Mouse (Mus musculus): ENCODE data around the gene Slc4a8.
"Not testable (repeated sequence)": the region's sequence is repeated elsewhere in the genome, so short reads cannot be mapped to it uniquely, and the experiment has no call there.

Slc4a8 gene

DNA sequence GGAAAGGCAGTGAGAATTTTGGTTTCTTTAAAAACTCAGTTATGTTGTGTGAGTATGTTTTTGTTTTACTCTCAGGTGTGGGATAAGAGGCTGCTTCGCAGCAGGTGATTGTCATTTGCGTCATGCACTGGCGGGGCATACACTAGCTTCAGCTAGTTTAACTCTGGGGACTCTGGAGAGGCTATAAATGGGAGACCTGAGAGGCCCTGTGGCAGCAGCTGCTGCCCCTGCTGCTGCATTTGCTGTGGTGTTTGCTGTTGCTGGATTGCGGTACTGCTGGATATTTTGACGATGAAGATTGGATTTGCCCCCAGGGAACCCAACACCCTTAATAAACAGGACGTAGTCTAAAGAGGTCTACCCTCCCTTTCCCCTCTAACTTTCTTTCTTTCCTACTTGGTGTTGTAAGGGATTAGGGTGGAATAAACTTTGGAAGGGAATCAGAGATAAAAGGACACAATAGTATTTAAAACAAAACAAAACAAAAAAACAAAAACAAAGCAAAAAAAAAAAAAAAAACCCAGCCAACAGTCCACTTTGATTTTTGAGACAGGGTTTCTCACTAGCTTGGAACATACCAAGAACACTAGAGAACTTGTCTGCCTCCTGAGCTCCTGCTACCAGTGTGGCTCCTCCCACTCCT is 14.9 kb upstream of the Slc4a8 start:
- DNase-seq, result no peak

DNA sequence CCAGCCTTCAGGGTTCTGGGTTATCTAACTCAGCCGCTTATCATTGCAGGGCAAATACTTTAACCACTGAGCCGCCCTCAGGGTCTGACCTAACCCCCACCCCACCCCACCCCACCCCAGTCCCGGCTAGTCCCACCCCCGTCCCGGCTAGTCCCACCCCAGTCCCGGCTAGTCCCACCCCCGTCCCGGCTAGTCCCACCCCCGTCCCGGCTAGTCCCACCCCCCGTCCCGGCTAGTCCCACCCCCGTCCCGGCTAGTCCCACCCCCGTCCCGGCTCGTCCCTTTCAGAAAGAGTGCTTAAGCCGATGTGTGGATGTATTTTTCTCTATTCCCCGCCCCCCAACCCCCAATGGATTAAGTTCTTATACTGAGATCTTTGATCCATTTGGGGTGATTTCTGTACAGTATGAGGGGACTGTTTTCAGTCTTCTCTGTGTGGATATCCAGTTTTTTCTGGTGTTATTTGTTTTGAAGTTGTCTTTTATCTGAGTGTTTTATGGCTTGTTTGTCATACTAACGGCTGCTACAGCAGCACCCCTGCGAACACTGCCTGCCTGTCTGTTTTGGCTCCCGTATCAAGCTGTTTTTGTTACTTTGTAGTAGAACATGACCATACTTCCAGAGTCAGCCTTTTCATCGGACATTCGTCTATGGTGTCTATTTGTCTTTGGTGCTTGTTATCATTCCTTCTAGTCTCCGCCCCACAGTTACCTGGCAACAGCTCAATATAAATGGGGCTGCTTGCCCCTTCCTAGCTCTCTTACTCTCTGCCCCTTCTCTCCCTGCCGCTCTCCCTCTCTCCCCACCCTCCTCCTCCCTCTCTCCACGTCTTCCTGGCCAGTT is 14.2 kb upstream of the Slc4a8 start:
- DNase-seq, result no peak

DNA sequence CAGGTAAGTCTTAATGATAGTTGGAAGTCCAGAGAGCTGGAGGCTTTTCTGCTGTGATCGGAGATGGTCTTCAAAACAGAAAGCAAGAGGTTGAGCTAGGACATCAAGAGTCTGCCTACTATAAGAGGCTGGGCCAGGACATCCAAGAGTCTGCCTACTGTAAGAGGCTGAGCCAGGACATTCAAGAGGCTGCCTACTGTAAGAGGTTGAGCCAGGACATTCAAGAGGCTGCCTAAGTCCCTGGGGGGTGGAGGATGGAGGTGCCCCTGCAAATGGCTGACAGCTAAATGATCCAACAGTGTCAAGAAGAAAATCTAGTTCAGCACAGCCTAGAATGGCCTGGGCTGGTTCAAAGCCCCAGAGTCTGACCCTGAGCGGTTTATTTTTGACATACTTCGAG is 13.0 kb upstream of the Slc4a8 start:
- no peak for DNase-seq

DNA sequence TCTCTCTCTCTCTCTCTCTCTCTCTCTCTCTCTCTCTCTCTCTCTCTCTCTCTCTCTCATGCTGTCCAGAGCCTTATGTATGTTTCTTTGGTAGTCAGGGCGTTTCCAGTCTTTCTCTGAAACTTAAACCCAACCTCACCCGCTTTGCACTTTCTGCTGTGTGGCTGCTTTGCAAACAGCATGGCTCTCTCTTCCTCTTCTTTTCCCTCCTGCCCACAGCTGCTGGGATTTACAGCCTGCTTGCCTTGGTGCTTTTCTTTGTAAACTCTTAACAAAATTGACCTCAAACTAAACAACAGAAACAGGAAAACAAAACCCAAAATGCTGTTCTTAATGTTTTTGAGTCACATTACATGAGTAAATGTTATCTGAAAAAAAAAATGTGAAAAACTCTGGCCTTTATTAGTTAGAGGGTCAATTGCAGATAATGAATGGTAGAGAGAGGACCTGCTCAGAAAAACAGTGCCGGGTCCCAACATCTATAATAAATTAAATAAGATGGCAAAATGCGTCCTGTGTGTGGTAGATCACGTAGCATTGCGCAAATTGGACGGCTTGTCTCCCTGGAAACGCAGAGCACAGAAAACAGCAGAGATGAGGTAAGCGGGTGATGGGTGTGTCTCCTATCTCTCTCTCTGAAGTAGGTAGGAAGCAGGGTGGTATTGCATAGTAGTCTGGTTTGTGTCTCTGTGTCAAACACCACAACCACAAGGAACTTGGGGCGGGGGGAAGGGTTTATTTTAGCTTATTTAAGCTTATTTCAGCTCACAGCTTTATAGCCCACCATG is 11.6 kb upstream of the Slc4a8 start:
- no peak for DNase-seq

DNA sequence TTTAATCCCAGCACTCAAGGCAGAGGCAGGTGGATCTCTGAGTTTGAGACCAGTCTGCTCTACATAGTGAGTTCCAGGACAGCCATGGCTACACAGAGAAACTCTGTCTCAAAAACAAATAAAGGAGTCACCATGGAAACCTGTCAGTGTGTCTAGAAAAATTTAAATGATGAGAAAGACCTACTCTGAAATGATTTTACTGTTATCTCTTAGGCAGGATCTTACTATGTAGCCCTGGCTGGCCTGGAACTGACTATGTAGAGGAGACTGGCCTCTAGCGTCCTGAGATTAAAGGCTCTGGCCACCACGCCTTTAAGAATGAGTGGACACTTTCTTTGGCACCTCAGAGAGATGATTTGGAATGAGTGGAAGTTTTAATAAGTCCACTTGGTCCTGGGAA is 9.1 kb upstream of the Slc4a8 start:
- DNase-seq, result no peak

DNA sequence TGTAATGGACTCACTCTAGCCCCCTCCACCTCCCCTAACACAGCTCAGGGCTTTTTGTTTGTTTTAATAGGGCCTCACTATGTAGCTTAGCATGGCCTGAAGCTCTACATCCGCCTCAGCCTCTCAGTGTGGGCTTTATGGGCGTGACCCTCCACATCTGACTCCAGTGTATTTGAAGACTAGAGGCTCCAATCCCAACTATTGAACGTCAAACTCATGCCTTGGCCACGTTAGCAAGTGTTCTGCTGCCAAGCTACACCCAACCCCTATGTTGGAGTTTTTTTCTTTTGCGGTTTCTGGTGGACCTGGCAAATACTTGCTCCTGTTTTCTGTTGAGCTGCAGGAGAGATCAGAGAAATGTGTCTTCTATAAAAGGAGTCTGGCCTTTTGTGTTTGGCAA is 8.5 kb upstream of the Slc4a8 start:
- no peak for DNase-seq

DNA sequence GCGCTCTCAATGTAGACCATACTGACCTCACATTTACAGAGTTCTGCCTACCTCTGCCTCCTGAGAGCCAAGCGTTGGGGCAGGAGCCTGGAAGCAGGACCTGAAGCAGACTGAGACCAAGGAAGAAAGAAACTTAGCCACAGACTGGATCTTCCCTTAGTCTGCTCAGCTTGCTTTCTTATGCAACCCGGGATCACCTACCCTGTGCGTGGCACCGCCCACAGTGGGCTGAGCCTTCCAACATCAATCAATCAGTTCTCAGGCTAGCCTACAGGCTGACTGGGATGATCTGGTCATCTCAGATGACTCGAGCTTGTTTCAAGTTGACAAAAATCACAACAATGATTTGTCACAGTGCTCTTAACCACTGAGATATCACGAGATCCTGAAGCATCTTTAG is 7.5 kb upstream of the Slc4a8 start:
- no peak for DNase-seq

DNA sequence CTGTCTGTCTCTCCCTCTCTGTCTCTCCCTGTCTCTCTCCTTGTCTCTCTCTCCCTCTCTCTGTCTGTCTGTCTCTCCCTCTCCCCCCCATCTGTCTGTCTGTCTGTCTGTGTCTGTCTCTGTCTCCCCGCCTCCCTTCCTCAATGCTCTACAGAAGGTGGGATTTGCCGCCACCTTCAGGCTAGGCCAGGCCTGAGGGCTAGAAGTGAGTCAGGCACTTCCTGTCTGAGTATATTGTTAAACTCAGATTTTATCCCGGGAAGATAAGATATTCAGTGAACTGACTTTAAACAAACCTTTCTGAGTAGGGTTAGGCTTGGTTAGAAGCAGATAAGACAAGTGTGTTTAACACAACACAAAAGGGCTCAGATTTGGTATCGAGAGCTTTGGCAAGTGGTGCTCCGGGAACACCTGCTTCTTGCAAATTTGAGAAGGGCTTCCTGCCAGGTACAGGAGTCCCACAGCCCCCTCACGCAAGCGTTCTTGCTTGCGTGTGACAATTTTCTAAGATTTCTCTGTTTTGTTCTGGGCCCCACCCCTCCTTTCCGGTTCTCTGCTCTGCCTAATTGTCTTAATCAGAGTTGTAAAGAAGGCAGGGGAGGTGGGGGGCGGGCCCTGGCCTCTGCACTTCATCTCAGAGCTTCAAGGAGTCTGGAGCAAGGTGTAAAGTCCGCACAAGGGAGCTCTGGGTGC is 6.6 kb upstream of the Slc4a8 start:
- peak; percentile 59 to 69 for DNase-seq

DNA sequence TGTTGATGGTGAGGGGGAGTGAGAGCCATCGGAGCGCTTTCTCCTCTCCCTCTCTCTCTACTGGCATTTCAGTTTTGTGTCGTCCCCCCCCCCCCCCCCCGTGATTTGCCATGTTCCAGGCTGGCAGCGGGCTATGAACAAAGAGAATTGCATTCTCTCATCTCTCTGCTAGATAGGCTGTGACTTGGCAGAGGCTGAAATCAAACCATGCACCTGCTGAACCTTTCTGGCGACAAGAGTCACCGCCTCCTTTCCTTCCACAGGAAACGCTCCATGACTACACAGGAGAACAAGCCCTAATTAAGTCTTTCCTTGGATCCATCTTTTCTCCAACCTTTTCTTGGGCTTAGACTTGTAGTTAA is 6.1 kb upstream of the Slc4a8 start:
- DNase-seq, result no peak

DNA sequence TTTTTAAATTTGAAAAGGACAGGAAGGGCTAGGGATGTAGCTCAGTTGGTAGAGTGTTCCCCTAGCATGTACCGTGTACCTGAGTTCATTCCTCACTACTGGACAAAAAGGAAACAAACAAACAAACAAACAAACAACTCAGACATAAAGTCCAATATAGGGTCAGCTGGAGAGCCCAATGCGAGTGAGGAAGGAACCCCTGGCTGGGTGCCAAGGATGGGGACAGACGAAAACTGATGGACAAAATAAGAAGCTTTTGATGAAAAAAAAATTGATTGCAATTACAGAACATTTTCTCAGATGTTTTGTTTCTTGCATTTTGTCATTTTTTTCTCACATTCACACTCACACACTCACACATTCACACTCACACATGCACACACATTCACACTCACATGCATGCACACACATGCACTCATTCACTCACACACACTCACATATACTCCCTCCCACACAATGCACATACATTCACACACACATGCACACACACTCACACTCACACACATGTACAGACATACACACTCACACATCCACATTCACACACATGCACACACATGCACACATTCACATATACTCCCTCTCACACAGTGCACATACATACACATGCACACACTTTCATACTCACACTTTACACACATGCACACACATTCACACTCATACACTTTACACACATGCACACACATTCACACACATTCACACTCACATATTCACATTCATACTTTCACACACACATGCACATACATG is 5.5 kb upstream of the Slc4a8 start:
- DNase-seq, result no peak

DNA sequence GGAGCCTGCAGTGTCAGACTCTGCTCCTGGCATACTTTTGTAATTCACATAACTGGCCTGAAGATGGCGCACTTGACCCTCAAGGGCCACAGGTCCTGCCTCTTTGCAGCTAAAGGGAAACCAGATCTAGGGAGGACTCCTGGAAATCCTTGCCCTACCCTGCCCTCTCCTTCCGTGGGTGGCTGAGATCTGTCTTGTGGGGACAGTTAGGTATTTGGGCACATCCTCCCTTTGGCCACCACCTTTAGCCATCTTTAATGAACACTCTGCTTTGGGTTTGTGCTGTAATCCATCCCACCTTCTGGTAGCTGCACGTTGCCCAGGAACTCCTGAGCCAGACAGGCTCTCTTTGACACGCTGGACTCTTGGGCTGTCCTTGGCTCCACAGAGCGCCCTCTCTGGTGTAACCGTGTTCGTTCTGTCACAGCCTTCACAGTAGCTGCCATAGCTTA is 4.0 kb upstream of the Slc4a8 start:
- peak in 1 of 2 experiments; percentile 60 for DNase-seq

DNA sequence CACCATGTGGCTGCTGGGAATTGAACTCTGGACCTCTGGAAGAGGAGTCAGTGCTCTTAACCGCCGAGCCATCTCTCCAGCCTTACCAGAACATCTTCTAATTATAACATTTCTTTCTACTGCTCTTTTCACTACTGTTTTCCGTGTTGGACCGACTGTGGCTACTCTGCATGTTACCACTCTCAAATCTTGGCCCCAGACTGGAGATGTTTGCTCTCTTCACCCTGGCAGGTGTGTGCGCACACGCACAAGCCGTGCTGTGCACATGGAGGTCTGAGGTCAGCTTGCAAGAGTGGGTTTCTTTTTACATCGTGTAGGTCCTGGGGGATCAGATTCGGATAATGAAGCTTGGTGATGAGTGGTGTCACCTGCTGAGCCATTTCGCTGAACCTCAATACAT is 2.3 kb upstream of the Slc4a8 start:
- no peak for DNase-seq

DNA sequence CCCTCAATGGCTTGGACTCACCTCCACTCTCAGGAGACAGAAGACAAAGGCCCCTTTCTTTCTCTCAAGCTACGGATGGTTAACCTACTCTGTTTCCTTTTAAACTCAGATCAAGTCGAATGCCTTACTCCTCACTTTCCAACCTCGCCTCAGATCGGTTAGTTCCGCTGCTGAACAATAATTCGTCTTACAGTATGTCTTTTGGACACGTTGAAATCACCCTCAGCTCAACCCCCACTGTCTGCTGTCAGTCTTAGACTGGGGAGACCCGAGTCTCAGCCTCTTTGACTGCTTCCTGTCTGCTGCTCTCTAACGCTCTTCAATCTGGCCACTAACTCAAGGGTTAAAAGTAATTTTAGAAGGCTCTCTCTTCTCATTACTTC is 520 bp upstream of the Slc4a8 start:
- DNase-seq, result peak in 1 of 2 experiments; percentile 34

DNA sequence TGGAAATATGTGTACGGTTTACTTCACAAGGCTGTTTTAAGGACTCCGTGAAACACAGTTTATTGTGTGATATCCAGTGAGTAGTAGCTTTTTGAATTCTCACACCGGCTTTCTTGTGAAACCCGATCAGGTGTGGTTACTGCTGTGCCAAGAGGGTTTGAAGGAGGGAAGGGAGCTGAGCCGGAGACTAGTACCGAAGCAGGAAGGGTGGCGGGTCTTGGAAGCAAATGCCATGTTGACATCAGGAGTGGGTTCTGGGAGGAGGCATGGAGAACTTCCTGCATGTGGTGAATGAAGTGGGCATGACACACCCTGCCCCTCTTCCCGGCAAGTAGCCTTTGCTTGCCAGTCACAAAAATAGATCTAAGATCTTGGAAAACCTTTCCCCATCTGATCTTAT is 1.1 kb downstream of the Slc4a8 start:
- no peak for DNase-seq

DNA sequence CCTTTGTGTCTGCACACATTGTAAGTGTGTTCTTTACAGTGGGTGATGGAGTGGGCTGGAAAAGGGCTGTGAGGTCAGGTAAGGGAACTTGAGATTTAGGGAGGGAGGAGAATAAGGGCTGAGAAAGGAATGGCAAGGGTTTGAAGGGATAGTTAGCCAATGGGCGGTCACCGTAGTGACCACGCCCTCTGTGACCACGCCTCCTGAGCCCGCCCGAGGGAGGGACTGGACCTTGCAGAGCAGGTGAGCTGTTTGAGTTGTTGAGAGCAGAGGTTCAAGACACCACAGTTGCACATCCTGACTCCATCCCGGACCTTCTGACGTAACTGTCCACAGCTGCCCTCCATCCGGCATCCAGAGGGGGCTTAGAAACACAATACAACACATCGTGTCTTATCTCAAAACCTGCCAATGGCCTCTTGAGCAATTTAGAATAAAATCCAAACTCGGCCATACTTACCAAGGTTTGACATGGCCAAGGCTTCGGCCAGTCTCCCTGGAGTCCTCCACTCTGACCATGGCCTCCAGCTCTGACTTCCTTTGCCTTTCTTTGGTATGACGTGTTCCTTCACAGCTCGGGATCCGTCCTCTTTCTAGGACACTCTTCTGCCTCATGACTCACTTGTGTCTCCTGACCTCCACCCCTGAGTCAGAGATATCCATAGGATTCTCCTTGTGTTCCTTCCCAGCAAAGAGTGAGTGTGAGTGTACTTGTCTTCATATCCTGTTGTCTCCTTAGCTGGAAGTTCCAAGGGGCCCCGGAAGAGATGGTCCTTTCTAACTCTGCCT is 2.8 kb downstream of the Slc4a8 start:
- DNase-seq, result no peak

DNA sequence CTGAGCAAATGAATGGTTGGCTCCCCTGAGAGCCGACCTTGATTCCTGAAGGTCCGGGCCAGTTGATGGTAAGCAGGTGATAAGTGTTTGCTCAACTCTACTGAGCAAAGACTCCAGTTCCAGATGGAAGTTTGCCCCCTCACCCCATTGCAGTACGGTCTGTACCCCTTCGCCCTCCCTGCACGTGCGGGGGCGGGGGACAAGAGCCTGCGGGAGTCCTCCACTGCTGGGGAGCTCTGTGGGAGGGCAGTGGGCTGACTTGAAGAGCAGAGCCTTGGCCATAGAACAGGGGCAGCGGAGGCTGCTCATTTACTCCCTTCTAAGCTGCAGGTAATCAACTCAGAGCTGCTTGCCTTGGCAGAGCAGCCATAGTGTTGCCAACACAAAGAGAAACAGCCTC is 5.3 kb downstream of the Slc4a8 start:
- DNase-seq, result no peak

DNA sequence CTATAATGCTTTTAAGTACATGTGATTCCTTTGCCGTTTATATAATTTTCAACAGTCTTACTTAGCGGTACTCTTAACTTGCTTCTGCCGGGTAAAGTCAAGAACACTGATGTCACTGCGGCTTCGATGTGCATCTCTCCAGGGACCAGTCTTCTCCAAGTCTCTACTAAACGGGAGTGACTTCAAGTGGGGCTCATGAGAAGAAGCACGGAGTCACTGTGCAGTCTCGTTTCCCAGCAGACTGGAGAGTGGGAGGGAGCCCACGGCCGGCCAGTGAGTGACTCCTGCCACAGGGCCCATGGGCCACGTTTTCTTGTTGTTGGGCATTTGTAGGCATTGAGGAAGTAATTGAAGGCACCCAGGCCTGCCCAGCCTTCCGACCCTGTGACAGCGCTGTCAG is 6.3 kb downstream of the Slc4a8 start:
- no peak for DNase-seq

DNA sequence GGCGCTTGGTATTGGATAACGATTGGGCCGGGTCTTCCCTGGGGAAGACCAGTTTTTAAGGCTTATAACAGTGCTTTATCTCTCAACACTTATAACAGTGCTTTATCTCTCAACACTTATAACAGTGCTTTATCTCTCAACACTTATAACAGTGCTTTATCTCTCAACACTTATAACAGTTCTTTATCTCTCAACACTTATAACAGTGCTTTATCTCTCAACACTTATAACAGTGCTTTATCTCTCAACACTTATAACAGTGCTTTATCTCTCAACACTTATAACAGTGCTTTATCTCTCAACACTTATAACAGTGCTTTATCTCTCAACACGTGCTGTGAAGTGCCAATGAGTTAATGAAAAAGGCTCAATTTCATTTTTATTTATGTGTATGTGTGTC is 7.5 kb downstream of the Slc4a8 start:
- not testable (repeated sequence) for DNase-seq

DNA sequence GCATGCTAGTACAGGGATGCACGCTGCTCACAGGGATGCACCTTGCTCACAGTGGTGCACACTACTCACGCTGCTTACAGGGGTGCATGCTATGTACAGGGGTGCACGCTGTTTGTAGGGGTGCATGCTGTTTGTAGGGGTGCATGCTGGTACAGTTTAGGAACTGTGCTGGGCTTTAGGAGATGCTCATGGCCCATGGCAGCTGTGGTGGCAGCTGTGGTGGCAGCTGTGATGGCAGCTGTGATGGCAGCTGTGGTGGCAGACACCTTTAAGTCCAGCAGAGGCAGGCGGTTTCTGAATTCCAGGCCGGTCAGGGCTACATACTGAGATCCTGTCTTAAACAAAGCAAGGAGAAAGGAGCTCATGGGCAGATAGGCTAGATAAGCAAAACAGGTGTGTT is 8.8 kb downstream of the Slc4a8 start:
- no peak for DNase-seq

DNA sequence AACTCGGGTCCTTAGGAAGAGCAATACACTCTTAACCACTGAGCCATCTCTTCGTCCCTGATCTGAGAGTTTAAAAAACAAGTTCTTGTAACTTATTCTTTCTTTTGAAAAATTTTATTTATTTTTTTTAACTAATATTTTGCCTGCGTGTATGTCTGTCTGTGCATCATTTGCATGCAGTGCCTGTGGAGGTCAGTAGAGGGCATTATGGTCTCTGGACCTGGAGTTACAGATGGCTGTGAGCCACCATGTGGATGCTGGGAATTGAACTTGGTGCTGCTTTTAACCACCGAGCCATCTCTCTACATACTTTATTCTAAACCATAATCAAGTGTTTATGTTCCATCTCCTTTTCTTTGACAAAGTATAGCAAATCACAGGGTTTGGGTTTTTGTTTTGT is 11.1 kb downstream of the Slc4a8 start:
- DNase-seq, result no peak

DNA sequence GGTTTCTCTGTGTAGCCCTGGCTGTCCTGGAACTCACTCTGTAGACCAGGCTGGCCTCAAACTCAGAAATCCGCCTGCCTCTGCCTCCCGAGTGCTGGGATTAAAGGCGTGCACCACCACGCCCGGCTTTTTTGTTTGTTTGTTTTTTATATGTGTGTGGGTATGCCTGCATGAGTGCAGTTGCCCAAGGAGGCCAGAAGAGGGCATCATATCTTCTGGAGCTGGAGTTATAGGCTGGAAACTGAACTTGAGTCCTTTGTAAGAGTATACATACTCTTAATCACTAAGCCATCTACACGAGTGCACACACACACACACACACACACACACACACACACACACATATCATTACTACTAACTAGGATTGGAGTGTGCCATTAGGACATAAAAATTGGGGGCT is 12.3 kb downstream of the Slc4a8 start:
- DNase-seq, result not testable (repeated sequence)
